Mouse (Mus musculus): ENCODE data around the gene Sema4a.

GRCm38 (mm10) chr3:88415668-88416067, 45.3 kb downstream of the Sema4a start:
- TF ChIP-seq CTCF (IDR thresholded peaks at IDR 0.05; ENCODE audit: extremely low read depth, insufficient read depth, low read length) (no peak), POLR2A (IDR thresholded peaks at IDR 0.05; ENCODE audit: extremely low read depth, insufficient read depth, low read length) (no peak)
